Mouse (Mus musculus): ENCODE measurements around the gene Psma2. TPM values are rescaled to one million over a fixed set of nuclear protein-coding genes. Genes with fewer than 3 reads are reported as not detected.

The Psma2 gene
- 13.7 and 15.8 TPM in 2 replicates for polyA plus RNA-seq (2012; rRNA removed; ENCODE audit: low replicate concordance)

GRCm38 (mm10) chr13:14612926-14613529 lies at the start of gene Psma2, which contains the start of gene Mrpl32:
TSS of gene Psma2 (plus strand) at chr13:14613240.
TSS of gene Mrpl32 (minus strand) at chr13:14613165.

GRCm38 (mm10) chr13:14629726-14630641 lies 16.9 kb downstream of the Psma2 start, which contains the start of gene AW209491:
TSS of gene AW209491 (plus strand) at chr13:14630154.

Other genes with a start within 250 kb of the Psma2 start
- not detected in 2 replicates for gene Hecw1, start 90.0 kb upstream of the Psma2 start, polyA plus RNA-seq (2012; rRNA removed; ENCODE audit: low replicate concordance)
- gene Mrpl32, start 75 bp upstream of the Psma2 start, polyA plus RNA-seq (2012; rRNA removed; ENCODE audit: low replicate concordance) = 2.0 and 5.5 TPM in 2 replicates
- gene AW209491, start 16.9 kb downstream of the Psma2 start, polyA plus RNA-seq (2012; rRNA removed; ENCODE audit: low replicate concordance) = 0.86 and 1.3 TPM in 2 replicates